Mouse (Mus musculus): ENCODE results near the gene Ilf2.

The Ilf2 gene

DNA sequence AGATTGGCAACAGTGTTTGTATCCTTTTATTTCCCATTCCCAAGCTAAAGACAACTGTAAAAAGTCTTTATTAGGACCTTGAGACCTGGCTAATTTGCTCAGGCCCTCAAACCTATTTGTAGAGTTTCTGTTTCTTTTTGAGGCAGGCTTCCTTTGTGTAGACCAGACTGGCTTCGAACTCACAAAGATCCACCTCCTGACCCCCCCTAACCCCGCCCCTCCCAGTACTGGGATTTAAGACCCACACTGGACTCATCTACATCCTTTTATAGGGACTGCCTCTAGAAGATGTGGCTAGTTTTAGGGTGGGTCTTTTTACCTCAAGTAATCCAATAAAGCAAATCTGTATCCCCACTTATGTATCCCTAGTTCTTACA, 33.8 kb downstream of the Ilf2 start:
- no peak for DNase-seq (ENCODE audit: low spot score)

DNA sequence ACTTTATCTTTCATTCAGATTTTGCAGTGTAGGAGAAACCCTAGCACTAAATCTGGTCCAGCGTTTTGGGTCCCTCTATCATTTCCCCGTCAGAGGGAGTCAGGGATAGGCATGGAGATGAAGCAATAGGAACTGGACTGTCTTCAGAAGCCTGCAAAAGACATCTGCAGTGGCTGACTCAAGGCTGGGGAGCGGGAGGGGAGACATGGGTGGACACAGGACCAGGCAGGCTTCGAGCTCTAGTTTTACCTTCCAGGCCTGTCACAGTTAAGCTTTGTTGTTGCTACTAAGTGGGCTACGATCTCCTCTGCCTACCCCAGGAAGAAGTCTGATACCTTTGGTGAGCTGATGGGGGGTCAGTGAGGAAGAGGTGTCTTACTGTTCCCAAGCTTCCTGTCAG, 36.4 kb downstream of the Ilf2 start:
- no peak for DNase-seq (ENCODE audit: low spot score)

DNA sequence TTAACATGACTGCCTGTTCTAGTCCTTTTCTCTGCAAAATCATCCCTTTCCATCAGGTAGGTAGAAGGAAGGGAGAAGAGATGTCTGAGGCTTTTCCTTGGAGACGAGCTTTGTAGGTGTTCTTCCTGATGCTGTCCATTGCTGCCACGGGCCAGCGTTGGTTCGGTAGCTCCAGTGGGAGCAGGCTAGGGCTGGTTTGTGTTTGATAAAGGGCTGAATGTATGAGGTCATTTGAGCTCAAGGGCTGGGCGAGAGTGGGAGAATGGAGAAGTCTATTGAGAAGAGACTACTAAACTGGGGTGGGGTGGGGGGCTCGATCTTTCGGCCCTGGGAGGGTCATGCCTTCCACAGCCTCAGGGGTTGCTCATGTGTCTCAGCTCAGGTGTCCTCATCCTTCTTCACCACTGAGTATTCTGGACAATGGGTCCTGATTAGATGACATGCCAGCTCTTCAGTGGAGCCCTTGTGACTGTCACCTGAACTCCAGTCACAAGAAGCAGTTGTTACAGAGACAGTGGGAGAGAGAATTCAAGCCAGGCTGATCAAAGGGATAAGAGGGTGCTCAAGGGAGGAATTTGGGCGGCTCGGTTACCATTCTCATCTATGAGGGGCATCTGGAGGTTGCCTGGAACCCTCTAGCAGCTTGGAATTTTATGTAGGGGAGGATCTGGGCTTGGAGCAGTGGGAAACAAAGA, 37.2 kb downstream of the Ilf2 start:
- no peak for DNase-seq (ENCODE audit: low spot score)

DNA sequence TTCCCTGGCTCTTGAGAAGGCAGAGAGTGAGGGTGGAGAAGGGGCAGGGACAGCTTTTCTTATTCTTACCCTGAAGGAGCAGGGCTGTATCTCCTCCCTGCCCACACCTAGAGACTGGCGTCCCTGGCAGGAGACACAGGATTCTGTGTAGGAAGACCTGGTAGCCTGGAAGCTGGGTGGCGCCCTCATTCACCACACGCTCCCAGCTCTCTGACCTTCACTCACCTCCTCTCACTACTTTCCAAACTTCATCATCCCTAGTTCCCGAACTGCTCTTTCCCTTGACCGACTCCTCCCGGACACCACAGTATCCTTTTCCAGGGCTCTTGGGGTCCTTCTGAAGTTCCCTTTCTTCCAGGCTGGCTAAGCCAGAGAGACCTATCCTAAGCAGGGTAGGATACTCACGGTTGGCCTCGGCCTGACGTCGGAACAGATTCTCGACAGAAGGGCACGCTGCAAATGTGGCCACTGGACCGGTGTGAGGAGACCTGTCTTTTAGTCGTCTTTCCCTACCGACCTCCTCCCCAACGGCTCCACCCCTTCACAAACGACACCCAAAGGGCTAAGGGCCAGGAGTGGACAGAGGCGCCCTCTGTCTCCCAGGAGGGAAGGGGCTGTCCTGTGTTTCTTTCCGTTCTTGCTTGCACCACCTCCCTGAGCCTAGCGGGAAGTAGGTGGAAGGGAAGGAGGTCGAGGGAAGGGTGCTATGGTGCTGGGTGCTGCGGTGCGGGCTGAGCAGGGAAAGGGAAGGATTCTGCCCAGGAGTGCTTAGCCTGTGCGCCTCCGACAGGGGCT, 38.1 kb downstream of the Ilf2 start, which contains the start of the genes S100a1 and S100a13:
TSS of gene S100a1 (minus strand) at position 597 of the 795 bp plus-strand sequence.
TSS of gene S100a13 (plus strand) at position 640 of the 795 bp plus-strand sequence.
- peak; percentile 62 for DNase-seq (ENCODE audit: low spot score)

DNA sequence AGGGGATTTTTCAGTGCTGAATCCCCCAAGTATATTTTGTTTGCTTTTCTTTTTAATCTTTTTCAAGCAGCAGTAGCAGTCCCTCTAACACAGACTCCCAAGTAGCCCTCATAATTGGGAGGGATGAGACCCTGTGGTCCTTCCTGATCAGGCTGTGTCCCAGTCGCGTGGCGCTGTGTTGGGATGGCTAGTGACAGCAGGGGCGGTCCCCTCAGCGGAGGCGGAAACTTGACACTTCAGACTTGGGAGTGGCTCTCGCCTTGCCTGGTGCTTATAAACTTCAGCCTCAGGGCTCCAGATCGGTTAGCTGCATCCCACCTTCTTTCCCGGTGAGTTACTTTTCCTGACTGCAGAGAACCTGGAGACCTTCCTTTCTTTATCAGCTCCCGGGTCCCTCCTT, 38.8 kb downstream of the Ilf2 start:
- peak; percentile 43 for DNase-seq (ENCODE audit: low spot score)

DNA sequence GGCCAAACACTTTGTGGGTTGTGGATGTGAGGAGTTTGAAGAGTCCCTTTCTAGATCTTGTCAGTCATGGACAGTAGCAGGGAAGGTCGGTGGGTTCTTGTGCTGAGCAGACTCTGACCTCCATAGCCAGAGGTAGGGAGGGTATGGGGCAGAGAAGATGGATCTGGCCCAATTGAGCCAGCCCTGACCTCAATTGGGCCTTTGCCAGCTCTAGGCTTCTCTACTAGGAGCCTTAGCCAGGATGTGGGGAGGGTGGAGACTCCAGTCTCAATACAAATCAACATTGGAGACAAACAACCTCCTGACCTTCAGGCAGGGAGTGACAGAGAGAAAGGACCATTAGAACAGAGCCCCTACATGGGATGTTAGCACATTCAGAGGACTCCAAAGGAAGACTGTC, 39.3 kb downstream of the Ilf2 start:
- no peak for DNase-seq (ENCODE audit: low spot score)

DNA sequence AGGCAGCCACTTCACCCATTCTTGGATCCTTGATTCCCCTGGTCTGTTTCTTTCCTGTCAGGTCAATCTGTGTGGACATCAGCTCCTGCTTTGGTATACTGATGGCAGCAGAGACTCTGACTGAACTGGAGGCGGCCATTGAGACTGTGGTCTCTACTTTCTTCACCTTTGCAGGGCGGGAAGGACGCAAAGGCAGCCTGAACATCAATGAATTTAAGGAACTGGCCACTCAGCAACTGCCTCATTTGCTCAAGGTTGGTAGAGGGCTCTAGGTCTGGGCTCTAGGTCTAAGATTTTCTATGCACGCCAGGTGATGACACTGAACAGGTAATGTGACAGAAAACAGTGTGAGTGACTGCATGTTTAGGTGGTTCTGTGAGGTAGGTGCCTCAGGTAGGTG, 39.9 kb downstream of the Ilf2 start:
- DNase-seq (ENCODE audit: low spot score), result no peak

DNA sequence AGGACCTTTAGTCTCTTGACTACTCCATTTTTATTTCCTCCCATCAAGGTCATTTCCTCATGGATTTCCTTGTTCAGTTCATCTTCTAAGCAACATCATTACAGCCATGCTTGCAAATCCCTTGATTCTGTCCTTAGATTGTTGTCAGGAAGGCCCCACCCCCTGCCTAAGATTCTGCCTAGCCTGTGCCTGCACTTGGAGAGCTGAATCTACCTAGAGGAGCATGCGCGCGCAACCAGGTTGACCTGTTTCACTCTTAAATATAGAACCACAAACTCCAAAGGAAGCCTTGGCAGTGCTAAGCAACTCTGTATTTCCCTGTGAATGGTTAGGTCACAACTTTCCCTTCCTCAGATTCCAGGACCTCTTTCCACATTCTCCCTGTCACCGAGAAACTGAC, 41.8 kb downstream of the Ilf2 start:
- DNase-seq (ENCODE audit: low spot score), result no peak

DNA sequence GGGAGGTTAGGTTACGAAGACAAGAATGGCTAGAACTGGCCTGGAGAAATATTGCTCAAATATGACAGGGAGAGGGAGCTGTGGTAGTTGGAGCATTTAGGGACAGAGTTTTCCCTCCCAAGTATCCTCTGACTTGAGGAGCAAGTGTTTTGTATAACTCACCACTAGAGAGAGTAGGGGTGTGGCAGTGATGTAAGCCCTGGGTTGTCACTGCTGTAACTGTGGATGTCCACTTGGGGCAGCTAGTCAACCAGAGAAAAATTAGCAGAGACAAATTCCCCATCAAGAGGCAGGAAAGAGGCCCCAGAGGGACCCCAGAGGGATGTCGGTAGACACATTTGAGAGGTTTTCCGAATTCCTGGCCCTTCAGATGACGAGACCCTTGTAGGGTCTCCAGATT, 49.5 kb downstream of the Ilf2 start:
- DNase-seq (ENCODE audit: low spot score), result no peak

DNA sequence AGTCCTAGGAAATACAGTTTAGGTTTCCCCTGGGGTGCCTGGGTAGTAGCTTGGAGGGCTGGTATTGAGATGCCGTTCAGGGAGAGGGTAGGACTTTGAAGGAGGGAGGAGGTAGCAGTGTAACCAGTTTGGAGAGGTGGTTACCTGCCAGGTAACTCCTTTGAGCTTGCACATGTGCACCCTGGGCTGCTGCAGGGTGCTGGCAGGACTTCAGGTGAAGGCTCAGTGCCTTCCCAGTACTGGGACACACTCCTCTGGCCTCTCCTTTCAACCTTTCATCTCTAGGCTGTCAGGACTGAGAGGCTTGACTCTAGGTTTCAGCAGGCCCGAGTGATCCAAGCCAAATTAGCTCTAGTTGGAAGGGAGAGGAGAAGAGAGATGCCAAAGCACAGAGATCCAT, 50.1 kb downstream of the Ilf2 start:
- no peak for DNase-seq (ENCODE audit: low spot score)

DNA sequence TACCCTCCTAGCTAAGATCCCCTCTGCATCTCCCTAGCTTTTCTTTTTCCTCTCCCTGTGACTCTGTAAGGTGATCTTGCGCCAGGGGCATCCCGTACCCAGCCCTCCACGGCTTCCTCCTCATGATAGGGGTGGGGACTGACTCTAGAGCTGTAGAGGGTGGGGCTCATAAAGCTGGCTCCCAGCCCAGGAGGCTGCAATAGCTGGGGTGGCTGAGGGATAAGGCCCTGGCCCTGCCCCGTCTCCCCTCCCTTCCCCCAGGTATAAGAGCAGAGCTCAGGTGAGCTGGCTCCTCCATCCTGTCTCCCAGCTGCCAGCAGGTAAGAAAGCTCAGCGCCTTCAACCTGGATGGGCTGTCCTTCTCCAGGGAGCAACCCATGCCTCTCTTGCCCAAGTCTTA, 50.7 kb downstream of the Ilf2 start, which contains the start of gene S100a14:
TSS of gene S100a14 (plus strand) at position 277 of the 400 bp plus-strand sequence.
- DNase-seq (ENCODE audit: low spot score), result no peak

DNA sequence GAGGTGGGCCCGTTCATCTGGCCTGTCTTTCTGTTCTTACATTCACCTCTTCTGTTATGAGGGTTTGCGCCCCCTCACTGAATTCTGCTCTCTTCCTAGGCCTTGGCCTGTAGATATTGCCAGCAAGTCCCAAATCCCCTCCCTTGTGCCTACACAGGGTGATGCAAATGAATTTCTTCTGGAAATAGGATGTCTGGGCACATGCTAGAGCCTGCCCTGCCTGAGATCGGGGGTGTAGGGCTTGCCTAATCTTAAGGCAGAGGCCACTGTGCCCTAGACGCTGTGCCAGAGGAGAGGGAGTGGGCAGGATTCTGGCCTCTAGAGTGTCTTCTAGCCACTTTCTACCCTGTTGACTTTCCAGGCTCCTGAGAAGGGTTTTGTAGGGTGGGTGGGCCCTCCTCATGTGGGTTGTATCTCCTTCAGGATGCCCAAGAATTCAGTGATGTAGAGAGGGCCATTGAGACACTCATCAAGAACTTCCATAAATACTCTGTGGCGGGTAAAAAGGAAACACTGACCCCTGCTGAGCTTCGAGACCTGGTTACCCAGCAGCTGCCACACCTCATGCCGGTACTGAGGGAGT, 51.5 kb downstream of the Ilf2 start:
- DNase-seq (ENCODE audit: low spot score), result no peak

DNA sequence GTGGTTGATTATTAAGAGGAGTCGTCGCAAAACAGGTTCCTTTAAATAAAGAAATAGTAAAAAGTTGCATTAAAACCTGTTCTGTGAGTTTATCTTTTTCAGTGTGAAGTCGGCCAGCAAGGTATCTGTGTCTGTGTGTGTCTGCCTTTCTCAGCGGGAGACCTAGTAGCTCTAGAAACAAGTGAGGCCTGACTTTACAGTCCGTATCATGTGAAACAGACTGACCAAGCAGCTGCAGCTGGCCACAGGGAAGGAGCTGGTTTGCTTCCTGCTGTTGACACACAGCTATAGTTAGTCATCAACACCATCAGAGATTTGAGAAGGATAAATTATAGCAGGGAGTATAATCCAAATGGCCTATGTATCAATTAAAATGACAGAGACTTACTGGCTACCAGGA, 55.8 kb downstream of the Ilf2 start:
- no peak for DNase-seq (ENCODE audit: low spot score)

DNA sequence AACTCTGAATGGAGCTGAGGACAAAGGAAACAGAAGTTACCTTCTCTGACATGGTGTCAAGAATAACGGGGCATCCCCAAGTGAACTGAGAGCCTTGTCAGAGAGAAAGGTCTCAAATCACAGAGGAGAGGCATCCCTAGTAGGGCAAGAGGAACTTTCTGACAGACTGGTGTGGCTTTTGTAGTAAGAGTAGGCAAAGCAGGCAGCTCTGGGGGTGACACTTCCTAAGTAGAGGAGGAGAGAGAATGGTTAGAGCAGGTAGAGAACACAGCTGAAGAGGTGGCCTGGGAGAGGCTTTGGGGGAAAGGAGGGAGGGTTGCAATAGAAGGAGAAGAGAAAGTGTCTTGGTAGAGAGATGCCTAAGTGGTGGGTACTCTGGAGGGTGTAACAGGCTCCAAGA, 59.5 kb downstream of the Ilf2 start:
- DNase-seq (ENCODE audit: low spot score), result no peak

DNA sequence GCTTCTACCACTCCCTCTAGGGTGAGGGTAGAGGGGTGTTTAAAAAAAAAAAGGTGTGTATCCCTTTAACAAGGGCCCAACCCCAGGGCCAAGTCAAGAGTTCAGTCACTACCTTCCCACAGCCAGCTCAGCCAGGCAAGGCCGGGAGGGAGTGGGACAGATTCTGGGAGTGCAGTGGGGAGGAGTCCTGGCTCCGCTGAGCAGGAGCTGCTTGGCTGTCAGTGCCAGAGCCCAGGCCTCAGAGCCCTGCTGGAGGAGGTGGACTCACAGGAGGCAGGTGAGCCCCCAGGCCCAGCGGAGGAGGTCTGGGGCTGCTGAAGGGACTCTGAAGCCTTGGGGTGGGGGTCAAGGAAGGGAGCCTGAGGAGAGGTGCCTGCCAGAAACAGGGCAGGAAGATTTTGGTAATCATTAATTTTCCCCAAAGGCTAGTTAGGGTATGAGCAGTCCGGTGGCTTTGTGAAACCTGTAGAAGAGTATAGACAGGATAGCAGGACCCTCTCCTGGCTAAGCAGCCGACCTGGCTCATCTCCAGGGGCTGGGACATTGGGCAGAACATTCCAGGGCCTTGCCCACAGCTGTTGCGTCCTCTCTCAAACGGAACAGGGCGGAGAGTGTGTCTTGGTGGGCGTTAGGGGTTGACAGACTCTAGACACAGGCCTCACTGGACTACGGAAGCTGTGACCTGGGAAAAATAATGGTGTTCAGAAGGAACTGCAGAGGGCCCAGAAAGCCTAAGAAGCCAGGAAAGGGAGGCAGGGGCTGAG, 61.4 kb downstream of the Ilf2 start, which contains the start of gene S100a16:
TSS of gene S100a16 (plus strand) at position 114 of the 764 bp plus-strand sequence.
- peak; percentile 65 for DNase-seq (ENCODE audit: low spot score)

DNA sequence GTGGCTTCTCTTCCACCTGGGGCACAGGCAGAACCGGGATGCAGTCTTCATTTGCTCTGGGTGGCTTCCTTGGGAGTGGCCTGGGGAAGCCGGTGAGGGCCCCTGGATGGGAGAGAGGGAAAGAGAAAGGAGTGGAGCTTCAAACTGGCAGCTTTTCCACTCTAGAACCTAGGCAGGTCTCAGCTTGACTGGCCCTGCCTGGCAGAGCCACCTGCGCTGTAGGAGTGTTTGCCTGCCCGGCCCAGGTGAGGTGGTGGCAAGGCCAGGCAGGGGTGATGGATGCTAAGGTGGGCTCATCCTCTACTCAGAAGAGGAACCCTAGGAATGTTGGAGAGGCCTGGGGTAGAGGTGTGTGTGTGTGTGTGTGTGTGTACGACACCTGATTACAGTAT, 62.0 kb downstream of the Ilf2 start:
- DNase-seq (ENCODE audit: low spot score), result no peak

Measured in ovary, postnatal 14 days (tissue).